Mouse (Mus musculus) adrenal gland, postnatal 25 days (tissue): ENCODE measurements around the gene Cartpt. TPM values are rescaled to one million over a fixed set of nuclear protein-coding genes. Genes with fewer than 3 reads are reported as not detected.
A peak's percentile ranks its signal among the peaks of the same experiment; 100 is the strongest.
"Not testable (repeated sequence)": the region's sequence is repeated elsewhere in the genome, so short reads cannot be mapped to it uniquely, and the experiment has no call there.

ENCODE experiments used
- DNase-seq: peaks from one replicate; pipeline ENCODE4 v3.0.0; 2021; ENCODE audit warnings: mixed read lengths
- long read RNA-seq: library from polyadenylated mRNA; stranded (forward); transcript quantifications from one replicate; pipeline ENCODE4 v2.0.0, GENCODE M21; 2021
- total RNA-seq: library from RNA; stranded (reverse); gene quantifications from 2 replicates; pipeline ENCODE4 v1.2.3, GENCODE M21; 2021

The Cartpt gene
- 1.6 and 5.5 TPM in 2 replicates for total RNA-seq
- long read RNA-seq, partial matches to known transcripts = 0 of 3 reads
- long read RNA-seq, other reads (novel, unspliced or antisense) = 0 of 3 reads

DNA sequence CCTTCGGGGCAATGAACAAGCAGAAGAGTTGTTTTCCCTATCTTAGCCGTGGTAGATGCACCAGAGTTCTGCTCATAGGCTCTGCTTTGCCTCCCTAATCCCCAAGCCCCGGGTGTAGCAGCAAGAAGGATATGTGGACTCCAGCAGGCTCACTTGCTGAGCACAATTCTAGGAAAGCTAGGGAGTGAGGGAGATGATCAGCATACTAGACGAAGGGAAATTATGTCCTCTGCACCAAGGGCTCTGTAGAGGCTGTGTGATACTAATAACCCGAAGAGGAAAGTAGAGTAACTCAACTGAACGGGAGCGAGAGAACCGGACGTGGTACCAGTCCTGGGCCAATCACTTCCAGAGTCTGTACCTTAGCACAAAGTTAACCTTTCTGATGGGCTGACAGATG is at the start of gene Cartpt:
Gene Cartpt (minus strand): TSS at position 127 of the 400 bp plus-strand sequence.
- DNase-seq = no peak

DNA sequence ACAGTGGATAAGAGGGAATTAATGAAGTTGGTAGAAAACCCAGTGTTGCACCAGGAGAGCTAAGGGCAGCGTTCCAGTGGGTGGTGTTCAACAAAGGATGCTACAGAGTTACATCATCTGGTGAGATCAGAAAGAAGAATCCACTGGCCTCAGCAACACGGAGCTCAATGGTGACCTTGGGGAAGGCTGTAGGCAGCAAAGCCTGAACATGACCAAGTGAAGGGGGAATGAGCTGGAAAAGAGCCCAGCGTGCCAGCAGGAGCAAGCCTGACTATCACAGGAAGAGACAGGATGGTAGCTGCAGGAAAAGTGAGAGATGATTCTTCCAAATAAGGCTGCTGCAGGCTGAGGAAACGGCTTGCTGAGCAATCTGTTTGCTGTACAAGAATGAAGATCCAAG is 46.5 kb upstream of the Cartpt start:
- peak; percentile 26 for DNase-seq

DNA sequence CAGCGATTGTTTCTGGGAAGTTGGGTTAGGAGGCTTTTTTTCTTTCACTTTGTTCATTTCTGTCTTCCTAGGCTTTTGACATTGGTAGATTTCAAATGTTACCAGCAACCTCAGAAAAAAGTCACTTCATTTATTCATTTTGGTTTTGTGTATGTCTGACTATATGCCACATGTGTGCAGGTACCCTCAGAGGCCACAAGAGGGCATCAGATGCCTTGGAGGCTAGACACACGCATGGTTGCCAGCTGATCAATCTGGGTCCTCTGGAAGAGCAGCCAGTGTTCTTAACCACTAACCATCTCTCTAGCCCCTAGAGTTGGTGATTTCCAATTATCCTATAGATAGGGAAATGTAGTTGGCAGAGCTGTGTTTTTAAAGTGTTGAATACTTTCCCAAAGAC is 42.6 kb upstream of the Cartpt start:
- DNase-seq = no peak

DNA sequence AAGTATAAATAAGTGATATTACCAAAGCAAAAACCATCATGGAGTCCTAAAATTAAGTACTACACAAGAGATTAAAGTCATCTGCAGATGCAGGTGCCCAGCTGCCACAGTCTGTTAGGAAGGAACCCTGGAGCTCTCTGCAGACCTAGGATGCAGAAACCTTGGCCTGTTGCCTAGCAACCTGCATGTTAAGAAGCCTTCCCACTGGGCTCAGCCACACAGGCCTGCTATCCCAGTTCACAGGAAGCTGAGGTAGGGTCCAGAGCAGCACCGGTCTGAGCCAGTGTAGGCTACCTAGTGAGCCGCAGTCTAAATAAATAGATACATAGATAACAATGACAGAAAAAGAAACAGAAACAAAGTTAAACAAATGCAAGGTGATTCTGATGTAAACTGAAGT is 39.7 kb upstream of the Cartpt start:
- DNase-seq = no peak

DNA sequence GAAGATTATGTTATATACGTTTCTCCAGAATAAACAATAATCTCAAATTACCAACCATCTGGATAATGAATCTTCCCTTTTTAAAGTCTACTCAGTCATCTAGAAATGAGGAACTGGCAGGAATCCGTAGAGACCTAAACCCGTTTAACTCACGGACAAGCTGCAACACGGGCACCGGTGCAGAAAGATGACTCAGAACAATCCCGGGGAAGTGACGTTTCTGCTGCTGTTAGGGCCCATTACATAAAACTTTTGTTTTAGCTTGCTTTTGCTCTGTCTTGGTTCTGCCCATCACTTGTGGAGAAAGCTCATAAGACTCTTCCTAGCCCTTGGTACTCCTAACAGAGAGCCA is 38.4 kb upstream of the Cartpt start:
- DNase-seq = no peak

DNA sequence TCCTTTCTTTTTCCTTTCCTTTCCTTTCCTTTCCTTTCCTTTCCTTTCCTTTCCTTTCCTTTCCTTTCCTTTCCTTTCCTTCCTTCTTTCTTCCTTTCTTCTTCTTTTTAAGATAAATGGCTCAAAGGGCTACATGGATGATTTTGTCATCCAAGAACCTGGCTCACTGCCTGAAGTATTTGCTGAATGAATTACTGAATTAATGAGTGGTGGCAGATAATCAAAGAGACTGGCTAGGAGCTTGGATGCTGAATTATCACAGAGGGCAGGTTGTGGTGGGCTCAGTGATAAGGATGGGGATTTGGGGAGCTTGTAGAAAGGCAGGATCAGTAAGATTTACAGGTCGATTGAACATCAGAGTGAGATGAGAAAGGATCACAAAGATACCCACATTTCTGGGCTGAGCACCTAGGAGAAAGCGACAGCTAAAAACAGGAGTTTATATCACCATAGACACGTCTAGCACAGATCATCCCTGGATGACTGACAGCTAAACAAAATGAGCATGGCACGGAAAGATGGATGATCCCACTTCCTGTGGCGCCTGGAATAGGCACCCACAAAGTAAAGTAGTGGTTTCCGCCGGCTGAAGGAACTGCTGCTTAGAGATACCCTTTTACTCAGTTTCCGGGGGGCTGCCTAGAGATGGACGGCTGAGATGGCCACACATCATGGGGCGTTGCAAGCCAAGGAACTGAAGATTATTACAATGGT is 37.9 kb upstream of the Cartpt start:
- no peak for DNase-seq

DNA sequence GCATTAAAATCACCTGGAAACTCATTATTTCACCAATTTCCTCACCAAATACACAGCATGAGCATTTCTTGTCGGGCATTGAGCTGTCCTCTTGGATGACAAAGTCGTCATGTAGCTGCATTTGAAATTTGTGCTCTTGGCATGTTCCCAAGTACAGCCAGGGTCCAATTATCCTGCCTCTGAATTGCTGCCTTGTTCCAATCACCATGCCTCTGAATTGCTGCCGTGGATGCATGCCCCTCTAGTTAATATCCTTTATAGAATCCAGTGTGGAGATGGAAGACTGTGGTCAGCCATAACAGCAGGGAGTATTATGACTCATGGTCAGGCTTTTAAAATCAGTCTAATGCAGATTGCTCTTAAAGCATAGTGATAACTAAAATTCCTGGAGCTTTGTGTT is 36.9 kb upstream of the Cartpt start:
- DNase-seq = no peak

DNA sequence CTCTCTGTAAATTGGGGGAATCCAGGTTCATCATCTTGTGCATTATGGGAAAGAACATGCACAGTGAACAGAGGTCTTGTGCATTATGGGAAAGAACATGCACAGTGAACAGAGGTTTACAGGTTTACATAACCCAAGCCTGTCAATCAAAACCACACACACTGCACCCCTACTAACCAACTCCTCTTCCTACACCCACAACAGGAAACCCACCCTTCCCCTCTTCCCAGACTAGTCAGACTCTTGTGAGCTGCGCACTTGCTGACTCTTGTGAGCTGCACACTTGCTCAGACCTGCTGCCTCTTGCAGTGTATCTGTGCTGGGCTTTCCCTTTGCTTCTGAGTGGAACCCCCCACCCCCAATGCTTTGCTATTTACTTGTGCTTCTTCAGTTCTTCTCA is 31.5 kb upstream of the Cartpt start:
- DNase-seq = no peak

DNA sequence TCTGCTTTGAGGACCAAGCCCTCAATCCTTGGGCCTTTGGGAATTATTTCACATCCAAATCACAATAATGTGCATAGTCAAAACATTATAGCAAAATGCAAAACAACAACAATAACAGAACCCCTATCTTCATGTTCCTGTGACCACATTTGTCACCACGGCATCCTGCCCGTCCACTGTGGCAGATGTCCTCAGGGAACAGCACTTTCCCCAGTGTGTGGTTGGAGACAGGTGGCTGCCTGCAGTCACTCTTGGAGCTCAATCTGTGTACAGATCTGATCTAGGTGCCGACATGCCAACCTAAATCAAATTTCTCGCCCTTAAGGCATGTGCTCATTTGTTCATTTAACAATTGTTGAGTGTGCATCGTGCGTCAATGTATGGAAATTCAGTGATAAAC is 30.6 kb upstream of the Cartpt start:
- no peak for DNase-seq

DNA sequence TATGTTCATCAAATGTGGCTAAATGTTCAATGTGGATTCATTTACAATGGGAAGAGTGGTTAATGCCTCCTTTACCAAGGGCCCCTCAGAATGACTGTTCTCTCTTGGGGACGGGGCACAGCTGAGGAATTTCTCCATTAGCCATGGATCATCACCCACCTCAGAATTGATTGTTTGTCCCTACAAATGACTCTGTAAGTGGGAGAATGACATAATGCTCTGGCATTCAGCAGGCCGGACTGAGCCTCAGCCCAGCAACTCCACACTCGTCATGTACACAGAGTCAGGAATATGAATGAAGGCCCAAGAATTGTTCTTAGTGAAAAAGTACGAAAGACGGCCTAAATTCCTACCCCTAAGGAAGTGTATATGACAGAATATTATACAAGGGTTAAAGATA is 25.4 kb upstream of the Cartpt start:
- DNase-seq = no peak

DNA sequence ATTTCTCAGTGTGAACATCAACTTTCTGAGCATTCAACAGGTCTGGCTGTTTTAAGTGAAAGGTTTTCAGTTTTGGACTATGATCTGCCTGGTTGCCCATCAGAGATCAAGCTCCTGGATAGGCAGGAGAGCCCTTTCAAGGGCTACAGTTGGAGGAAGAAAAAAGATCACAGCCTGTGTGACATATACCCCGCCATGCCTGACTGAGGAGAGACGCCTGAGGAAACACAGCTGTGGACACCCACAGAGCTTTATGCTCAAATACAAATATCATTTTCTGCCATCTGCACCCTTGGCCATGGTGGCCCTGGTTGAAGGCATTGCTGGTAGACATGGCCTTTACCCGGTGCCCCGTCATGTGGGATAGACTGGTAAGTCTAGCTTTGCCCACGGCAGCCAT is 14.7 kb upstream of the Cartpt start:
- DNase-seq = no peak

DNA sequence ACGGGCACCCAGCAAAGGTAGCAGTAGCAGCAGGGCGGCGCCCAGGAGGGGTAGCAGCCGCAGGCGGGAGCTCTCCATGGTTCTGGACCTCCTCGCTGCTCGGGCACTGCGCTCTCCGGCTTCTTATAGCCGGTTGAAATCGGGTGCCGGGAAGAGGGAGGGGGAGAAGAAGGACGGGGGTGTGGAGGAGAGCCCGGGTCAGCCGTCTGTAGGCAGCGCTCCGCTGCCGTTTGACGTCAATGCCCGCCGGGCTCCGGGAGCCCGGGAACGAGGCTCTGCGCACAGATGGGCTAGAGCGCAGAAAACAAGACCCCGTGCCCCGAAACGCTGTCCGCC is 366 bp downstream of the Cartpt start:
- DNase-seq = peak; percentile 66

DNA sequence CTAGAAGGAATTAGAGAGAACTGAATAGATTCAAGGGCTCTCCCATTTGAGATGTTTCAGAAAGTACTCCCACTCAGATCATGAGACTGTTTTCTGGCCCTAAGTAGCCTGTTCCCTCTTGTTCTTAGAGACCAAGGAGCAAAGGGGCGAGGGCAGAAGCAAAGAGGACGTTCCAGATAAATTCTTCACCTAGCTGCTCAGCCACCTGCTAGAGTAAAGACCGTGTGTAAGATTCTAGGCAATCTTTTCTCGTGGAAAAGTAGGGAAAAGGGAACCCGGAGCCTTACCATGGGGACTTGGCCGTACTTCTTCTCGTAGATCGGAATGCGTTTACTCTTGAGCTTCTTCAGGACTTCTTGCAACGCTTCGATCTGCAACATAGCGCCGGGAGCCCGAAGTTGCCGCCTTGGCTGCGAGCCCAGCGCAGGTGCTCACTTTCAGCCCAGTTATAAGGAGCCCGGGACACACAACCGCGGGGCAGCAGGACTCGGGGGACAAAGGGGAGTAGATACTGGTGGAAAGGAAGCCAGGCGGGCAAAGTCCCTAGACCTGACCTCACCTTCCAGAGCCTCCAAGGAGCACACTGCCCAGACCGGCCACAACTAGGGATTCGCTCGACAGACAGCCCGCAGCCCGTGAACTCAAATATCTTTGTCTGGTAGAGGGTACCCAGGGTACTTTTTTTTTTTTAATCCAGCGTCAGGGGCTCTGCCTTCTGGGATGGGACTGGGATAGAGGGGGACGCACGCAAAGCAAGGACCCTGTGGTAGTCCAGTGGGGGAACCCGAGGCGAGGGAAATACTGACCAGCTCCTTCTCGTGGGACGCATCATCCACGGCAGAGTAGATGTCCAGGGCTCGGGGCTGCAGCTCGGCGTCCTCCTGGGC is 978 bp downstream of the Cartpt start:
- DNase-seq = no peak

DNA sequence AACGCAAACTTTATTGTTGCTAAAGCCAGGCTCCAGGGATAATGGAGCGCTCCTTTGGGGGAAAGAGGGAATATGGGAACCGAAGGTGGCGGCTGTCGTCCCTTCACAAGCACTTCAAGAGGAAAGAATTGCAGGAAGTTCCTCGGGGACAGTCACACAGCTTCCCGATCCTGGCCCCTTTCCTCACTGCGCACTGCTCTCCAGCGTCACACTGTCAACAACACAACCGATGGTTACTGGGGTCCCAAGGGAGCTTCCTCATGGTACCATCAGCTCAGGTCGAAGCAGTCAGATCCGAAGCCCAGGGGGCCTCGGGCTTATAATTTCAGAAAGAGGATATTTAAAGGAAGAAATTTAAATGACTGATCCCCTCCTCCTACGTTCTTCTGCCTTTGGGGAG is 2.1 kb downstream of the Cartpt start:
- no peak for DNase-seq

DNA sequence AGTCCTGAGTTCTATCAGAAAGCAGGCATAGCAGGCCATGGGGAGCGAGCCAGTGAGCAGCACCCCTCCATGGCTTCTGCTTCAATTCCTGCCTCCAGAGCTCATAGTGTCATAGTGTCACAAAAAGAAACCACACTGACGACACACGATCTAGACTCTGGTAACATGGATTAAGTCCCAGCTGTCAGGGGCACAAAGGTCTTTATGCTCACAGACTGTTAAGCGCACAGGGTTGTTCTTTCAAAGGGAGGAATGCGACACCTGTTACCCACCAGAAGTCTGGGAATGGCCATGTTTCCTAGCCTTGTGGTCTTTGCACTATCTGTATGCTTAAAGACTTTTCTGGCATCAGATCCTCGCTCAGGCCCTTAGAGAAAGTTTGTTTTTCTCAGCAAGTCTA is 15.3 kb downstream of the Cartpt start:
- DNase-seq = no peak

DNA sequence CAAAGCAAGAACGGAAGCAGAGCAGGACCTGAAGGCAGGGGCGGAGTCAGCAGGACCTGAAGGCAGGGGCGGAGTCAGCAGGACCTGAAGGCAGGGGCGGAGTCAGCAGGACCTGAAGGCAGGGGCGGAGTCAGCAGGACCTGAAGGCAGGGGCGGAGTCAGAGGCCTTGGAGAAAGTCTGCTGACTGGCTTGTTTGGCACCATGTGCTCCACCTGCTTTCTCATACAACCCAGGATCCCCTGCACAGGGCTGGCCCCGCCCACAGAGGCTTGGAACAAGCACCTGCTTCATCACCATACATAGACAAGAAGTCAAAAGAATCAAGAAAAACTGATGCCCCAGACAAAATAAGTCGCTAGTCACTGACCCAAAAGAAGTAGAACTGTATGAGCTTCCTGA is 19.1 kb downstream of the Cartpt start:
- not testable (repeated sequence) for DNase-seq

DNA sequence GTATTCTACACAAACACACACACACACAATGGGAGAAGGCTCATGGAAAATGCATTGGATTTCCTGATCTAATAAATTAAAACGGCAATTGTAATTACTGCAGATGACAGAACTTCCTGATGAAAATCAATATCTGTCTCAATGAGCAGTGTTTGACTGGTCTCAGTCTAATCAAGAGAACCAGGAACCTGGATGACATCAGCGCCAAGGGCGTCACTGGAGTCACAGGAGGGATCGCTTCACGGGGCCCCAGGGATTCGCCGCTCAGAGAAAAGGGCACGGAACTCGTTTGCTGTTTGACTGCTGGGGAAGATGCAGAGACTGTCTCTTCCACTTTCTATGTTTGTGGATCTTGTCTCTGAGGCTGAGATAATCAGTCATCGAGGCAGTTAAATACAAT is 21.2 kb downstream of the Cartpt start:
- no peak for DNase-seq

DNA sequence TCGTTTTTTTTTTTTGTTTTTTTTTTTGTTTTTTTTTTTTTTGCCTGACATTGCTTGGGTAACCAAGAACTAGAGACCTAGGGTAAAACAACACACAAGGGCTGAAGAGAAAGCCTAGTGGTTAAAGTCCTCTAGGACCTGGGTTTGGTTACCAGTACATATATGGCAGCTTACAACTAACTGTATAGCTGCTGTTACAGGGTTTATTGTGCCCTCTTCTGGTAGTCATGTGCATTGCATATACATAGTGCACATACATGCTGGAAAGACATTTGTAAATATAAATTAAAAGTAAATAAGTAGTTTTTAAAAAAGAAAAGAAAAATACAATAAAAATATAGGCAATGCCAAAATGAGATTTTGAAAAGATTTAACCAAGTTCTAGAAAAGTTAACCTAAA is 28.8 kb downstream of the Cartpt start:
- no peak for DNase-seq

DNA sequence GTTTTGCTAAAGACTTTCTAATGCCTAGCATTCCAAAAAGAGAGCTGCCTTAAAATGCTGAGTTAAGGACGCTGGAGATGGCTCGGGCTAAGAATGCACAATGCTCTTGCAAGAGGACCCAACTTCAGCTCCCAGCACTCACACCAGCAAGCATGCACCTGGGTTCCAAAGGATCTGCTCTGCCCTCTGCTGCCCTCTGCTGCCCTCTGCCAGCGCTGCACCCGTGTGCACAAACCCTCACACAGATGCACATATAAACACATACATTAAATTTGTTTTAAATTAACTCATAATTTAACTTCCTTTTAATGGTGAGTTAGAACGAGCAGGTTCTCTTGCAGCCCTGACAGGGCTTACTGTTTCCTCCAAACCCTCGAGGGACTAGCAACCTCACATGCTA is 32.5 kb downstream of the Cartpt start:
- DNase-seq = no peak

DNA sequence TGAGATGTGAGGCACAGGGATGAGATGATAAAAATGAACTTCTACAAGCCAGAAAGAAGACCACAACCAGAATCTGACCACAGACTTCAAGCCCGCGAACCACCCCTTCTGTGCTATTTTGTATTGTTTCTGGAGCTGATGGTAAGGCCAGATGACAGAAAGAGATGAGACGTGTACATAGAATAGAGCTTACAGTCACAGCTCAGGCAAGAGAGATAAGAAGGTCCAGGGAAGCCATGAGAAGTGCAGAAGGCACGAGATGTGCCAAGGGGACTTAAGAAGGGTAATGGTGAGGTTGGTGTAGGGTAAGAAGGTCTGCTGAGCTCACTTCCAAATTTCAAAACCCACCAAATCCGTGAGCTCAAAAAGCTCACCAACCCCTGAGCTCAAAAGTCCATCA is 36.6 kb downstream of the Cartpt start:
- no peak for DNase-seq

DNA sequence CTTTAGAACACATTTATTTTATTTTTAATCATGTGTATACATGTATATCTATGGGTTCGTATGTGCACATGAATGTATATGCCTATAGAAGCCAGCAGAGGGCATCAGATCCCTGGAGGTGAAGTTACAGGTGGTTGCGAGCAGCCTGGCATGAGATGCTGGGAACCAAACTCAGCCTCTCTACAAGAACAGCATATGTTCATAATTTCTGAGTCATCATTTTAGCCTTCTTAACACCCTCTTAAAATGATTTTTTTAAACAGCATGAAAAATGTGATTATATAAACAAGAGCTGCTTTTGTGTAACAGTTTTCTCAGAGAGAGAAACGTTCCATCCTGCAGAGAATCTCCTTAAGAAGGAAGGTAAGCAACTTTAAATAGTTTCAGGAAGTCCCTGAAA is 40.2 kb downstream of the Cartpt start:
- DNase-seq = no peak

DNA sequence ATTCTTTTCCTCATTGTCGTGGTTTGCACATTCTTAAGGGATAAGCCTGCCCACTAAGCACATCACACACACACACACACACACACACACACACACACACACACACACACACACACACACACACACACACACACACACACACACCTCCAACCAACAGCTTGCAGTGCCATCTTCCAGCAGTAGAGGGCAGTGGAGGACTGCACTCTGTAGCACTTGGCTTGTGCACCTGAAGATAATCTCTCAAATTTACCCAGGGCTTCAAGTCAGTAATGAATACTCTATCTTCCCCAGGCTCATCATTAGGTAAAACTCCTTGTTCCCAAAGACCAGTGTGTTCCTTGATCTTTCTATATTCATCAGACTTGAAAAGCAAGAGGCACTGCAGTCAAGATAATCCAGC is 41.8 kb downstream of the Cartpt start:
- DNase-seq = peak; percentile 44

DNA sequence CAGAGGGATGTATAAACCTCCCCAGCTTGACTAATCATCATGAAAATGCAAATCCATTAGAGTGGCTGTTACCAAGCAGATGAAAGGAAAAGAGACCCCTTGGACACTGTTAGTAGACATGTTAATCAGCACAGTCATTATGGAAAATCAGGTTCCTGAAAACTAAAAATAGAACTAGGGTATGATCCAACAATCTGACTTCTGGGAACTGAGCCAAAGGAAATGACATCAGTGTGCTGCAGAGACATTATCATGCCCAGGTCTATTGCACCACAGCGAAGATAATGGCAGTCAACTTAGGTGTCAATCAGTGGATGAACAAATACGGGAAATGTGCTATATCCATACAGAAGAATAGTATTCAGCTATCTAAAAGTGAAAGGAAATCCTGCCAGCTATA is 43.0 kb downstream of the Cartpt start:
- DNase-seq = no peak

DNA sequence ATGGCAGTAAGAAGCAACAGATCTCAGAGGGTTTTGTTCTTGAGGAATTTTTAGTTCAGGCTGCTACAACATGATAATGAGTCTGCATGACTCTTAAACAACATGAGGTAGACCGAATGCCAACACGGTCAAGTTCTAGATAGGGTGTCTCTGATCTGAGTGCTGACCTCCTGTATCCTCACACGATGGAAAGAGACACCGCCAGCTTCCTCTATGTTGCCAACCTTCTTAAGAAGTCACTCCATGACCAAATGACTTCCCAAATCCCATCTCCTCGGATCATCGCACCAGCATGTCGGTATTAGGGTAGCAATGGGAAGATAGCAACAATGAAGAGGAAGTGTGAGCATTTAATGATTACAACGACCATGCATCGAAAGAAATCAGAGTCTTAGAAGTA is 43.6 kb downstream of the Cartpt start:
- DNase-seq = no peak
